In the genomic region with DNA sequence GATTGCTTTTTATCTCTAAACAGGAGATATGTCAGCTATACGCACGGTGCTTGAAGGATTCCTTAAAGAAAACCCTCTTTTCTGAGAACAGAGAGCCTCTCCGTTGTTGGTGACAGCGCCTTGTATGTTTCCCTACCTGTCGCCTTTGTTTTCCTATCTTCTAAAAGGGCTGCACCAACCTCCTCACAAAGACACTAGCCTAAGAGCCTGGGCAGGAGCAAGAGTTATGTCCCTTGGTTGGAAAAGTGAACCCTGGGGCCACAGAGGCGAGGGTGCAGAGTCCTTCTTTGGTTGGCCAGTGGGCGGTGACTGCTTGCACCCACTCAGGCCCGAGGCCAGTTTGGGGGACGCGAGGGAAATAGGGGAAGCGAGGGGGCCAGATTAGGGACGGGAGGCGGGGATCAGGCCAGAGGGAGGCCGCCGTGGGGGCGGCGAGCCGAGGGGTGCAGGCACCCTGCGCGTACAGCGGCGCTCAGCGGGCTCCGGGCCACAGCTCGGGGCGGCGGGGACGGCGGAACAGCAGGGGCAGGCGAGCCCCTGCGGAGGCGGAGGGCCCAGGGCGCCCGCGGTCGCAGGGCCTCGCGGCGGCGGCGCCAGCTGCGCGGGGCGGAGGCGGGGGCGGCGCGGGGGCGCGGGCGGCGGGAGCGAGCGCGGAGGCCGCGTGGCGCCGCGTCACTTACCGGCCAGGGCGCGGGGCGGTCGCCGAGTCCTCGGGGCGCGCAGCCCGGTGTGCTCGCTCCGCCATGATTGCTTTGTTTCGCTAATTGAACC, we compare ENCODE assay signal across 8 mouse cellular contexts. TPM values are rescaled to one million over a fixed set of nuclear protein-coding genes. Genes with fewer than 3 reads are reported as not detected.
DNase-seq lines count a peak whose midpoint lies in the region; ATAC-seq and TF ChIP-seq lines count a peak whose summit lies in the region.
"Had no signal": no experiment of that assay in that cellular context is flagged by ENCODE, and none has a peak within 500 bp of the region (broad histone marks: within the 10 kb centered on the region; RNA-seq: fewer than 3 reads in every experiment).

No protein-coding gene starts in this region.

- peak; percentile 78 for DNase-seq in embryo, embryonic 9.5 days (ENCODE audit: extremely low spot score)
- DNase-seq in heart, adult 18-20 months, result peak; percentile 36 to 57
- DNase-seq in kidney, adult 18-20 months, result peak; percentile 76
- DNase-seq in spleen, postnatal 14 days (ENCODE audit: low spot score in 2 of 2), result peak; percentile 11 to 15

- peak overlapping the region; percentile 72 for H3K4me2 ChIP-seq in limb, embryonic 13.5 days (replicated peaks)
- peak overlapping the region; percentile 72 for H3K4me2 ChIP-seq in midbrain, embryonic 13.5 days (replicated peaks)

- 2% methylated on average over 60 of the region's 73 CpGs for WGBS in bone marrow, adult 2 months
- WGBS in limb, embryonic 13.5 days, result under 1% methylated on average over 69 of the region's 73 CpGs
- under 1% methylated on average over 26 of the region's 73 CpGs for WGBS in midbrain, embryonic 13.5 days

- H3K36me3 ChIP-seq in limb, embryonic 13.5 days, result no peaks in the 10 kb centered on the region
- H3K36me3 ChIP-seq in midbrain, embryonic 13.5 days, result no peaks in the 10 kb centered on the region

- H3K27me3 ChIP-seq in limb, embryonic 13.5 days, result no peaks in the 10 kb centered on the region
- H3K27me3 ChIP-seq in midbrain, embryonic 13.5 days, result no peaks in the 10 kb centered on the region

- H3K9me3 ChIP-seq in limb, embryonic 13.5 days, result no peaks in the 10 kb centered on the region
- H3K9me3 ChIP-seq in midbrain, embryonic 13.5 days, result no peaks in the 10 kb centered on the region

- peak overlapping the region; percentile 78 for H3K4me3 ChIP-seq in bone marrow, adult 2 months (replicated peaks; ENCODE audit: control insufficient read depth, low read depth, low read length)
- peak overlapping the region; percentile 66 for H3K4me3 ChIP-seq in limb, embryonic 13.5 days
- H3K4me3 ChIP-seq in midbrain, embryonic 13.5 days (replicated peaks), result peak overlapping the region; percentile 62
- H3K4me3 ChIP-seq: myocyte had no signal

- no peak for TF ChIP-seq POLR2A in bone marrow, adult 2 months (IDR thresholded peaks at IDR 0.05; ENCODE audit: borderline replicate concordance, control insufficient read depth, low read depth, low read length)

- ATAC-seq in limb, embryonic 13.5 days (ENCODE audit: low FRiP score, low read depth), result peak; percentile 94
- peak; percentile 96 for ATAC-seq in midbrain, embryonic 13.5 days

- no peak for TF ChIP-seq CTCF in bone marrow, adult 2 months (IDR thresholded peaks at IDR 0.05; ENCODE audit: control insufficient read depth, insufficient read depth, low read length)

- H3K9ac ChIP-seq in limb, embryonic 13.5 days, result peak overlapping the region; percentile 90
- peak overlapping the region; percentile 93 for H3K9ac ChIP-seq in midbrain, embryonic 13.5 days (replicated peaks)

- H3K4me1 ChIP-seq in bone marrow, adult 2 months (ENCODE audit: control insufficient read depth, insufficient read depth, low read length), result no peaks in the 10 kb centered on the region
- H3K4me1 ChIP-seq in limb, embryonic 13.5 days, result no peaks in the 10 kb centered on the region; the same call in 1 of the 2 replicates
- H3K4me1 ChIP-seq in midbrain, embryonic 13.5 days (replicated peaks), result 0 out of 2 replicates have a peak, but pooled peaks cover 13% of the 10 kb centered on the region

- H3K27ac ChIP-seq in bone marrow, adult 2 months (ENCODE audit: control insufficient read depth, insufficient read depth, low read depth, low read length, poor library complexity), result peak overlapping the region; percentile 59
- H3K27ac ChIP-seq in limb, embryonic 13.5 days, result peak overlapping the region; percentile 97
- H3K27ac ChIP-seq in midbrain, embryonic 13.5 days, result peak overlapping the region; percentile 98

RNA-seq across cellular contexts. Expression of gene 5730522E02Rik, which starts 0.6 kb away (rescaled TPM):
- polyA plus RNA-seq in bone marrow, adult 2 months (2011; ENCODE audit: insufficient read depth, insufficient read length, low replicate concordance, missing spikeins), result 2.0 TPM in 1 of 2 replicates, not detected in the other
- total RNA-seq in heart, adult 18-20 months (2021), result not detected
- polyA plus RNA-seq in limb, embryonic 13.5 days (2015; fragmentation: Nextera tagmentation; extraction: Ambion mirVana), result 8.4 and 10.4 TPM in 2 replicates
- 16.8 and 17.8 TPM in 2 replicates for polyA plus RNA-seq in midbrain, embryonic 13.5 days (2015; fragmentation: Nextera tagmentation; extraction: Ambion mirVana)
- polyA plus RNA-seq: myocyte had no signal

Comparison
In these comparisons a context has a peak if more than half of its experiments do, and no peak if none do; other contexts are left out.
1. Peak in every context shown above with its lines: DNase-seq, ATAC-seq, H3K4me3 ChIP-seq and H3K27ac ChIP-seq.
2. DNase-seq: peak in every context shown above with its lines; median percentile 78 in embryo, embryonic 9.5 days; 76 in kidney, adult 18-20 months; 46 in heart, adult 18-20 months; 13 in spleen, postnatal 14 days.